Mouse (Mus musculus): ENCODE results near the gene Slc8b1.
"Not testable (repeated sequence)": the region's sequence is repeated elsewhere in the genome, so short reads cannot be mapped to it uniquely, and the experiment has no call there.

Slc8b1 gene

DNA sequence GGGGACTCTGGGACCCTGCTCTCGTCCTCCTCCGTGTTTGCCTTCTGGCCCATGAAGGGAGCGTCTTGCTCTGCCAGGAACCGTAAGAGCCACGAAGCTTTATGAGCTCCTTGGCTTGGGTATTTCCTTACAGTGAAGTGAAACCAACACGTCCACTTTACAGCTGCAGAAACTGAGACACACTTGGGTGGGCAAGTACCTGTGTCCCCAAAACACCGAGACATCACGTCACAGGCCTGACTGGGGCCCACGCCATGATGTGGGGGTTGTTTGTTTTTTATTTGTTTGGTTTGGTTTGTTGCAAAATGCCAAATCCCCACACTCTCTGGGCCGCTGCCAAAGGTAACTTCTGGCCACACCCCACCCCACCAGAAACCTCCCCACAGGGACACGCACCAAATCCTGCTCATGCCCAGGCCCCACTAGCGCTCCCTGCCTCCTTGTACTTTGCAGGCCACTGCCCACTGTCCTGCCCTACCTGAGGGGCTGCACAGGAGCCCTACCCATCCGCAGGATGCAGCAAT lies 15.2 kb upstream of the Slc8b1 start:
- DNase-seq (ENCODE audit: low spot score), result no peak

- no peak for DNase-seq (ENCODE audit: low spot score)
Measured at GRCm38 (mm10) chr5:120497071-120497470, 13.9 kb upstream of the Slc8b1 start.

- DNase-seq (ENCODE audit: low spot score), result no peak
Measured at GRCm38 (mm10) chr5:120499202-120499601, 11.8 kb upstream of the Slc8b1 start.

GRCm38 (mm10) chr5:120500609-120501008 lies 10.4 kb upstream of the Slc8b1 start:
- not testable (repeated sequence) for DNase-seq (ENCODE audit: low spot score)

- no peak for DNase-seq (ENCODE audit: low spot score)
Measured at GRCm38 (mm10) chr5:120502147-120502621, 8.8 kb upstream of the Slc8b1 start.

GRCm38 (mm10) chr5:120502675-120503143 lies 8.3 kb upstream of the Slc8b1 start:
- DNase-seq (ENCODE audit: low spot score), result no peak

DNA sequence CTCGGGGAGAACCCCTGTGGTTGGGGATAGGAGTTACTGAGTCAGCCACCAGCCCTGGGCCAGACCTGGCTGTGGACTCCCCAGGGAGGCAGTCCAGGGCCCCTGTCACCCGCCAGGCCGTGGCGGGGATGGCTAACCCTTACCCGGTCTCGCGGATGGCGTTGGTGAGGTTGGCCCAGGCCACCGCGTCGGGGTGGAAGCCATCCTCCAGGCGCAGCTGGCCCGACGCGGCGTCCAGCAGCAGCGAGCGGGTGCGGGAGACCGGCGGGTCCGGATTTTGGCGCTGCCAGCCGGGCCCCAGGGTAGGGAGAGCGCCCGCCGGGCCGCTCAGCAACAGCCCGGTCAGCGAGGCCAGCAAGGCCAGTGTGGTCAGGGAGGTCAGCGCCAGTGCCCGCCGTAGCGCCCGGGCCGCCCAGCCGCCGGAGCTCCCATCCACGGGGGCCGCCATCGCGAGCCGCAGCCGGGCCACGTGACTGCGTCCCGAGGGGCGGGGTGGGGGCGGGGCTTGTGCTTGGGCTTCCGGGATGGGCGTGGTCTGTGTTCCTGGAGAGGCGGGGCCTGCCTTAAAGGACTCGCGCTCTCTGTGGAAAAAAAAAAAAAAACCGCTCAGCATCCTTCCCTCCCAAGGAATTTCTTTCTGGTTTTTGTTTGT lies 7.7 kb upstream of the Slc8b1 start, which contains the start of gene Plbd2:
Plbd2 (minus strand) TSS at position 482 of the 652 bp plus-strand sequence.
- peak; percentile 86 for DNase-seq (ENCODE audit: low spot score)

- DNase-seq (ENCODE audit: low spot score), result peak; percentile 78
Measured at GRCm38 (mm10) chr5:120505368-120505767, 5.6 kb upstream of the Slc8b1 start.

DNA sequence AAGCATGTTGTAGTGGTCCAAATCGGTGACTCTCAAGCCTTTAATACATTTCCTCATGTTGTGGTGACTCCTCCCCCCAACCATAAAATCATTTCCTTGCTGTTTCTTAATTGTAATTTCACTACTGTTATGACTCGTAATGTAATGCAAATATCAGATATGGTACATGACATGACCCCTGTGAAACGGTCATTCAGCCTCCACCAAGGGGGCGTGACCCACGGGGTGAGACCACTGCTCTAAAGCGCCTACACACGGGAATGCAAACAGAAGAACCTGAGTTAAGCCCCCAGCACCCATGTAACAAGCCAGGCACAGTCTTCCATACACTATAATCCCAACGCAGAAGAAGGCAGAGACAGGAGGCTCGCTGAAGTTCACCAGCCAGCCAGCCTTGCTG lies 5.2 kb upstream of the Slc8b1 start:
- DNase-seq (ENCODE audit: low spot score), result no peak

GRCm38 (mm10) chr5:120506490-120506889 lies 4.5 kb upstream of the Slc8b1 start:
- DNase-seq (ENCODE audit: low spot score), result no peak

DNA sequence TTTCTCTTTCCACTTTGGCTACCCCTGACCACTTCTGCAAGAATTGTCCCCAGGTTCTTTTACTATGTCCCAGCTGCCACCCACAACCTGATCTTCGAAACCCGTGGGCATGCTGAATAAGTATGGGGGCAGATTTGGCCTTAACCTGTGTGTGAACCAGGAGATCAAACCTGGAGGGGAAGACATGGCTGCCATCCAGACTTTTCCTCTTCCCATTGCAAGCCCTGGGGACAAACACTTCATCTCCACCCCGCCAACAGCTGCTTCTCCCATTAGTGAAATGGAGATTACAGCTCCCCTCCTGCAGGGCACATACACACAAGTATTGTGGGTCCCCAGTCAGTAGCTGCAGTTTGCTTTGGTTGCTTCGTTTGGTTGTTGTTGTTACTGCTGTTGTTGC lies 3.7 kb upstream of the Slc8b1 start:
- DNase-seq (ENCODE audit: low spot score), result no peak

DNA sequence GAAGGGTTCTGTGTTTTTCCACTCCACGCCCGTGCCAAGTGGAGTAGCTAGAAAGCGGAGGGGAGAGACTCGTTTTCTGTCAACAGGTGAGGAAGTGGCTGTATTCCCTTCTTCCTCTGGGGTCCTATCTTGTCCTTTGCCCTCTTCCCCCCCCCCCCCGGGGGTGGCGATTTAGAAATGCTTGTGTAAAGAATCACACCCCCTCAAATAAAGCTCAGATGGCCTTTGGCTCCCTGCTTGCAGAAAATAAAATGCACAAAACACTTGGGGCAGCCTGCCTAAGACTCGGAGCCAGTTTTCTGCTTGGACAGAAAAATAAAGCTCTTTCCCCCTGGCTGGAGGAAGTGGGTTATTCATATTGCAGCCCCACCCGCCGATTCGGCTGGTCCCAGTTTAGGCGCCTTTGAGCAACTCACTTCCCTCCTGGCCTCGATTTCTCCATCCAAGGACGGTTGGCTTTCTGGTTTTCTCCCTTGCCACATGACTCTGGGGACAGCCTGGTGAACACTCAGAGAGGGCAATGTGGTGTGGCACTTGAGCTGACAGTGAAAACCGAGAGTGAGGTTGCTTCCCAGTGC lies 764 bp downstream of the Slc8b1 start:
- no peak for DNase-seq (ENCODE audit: low spot score)

DNA sequence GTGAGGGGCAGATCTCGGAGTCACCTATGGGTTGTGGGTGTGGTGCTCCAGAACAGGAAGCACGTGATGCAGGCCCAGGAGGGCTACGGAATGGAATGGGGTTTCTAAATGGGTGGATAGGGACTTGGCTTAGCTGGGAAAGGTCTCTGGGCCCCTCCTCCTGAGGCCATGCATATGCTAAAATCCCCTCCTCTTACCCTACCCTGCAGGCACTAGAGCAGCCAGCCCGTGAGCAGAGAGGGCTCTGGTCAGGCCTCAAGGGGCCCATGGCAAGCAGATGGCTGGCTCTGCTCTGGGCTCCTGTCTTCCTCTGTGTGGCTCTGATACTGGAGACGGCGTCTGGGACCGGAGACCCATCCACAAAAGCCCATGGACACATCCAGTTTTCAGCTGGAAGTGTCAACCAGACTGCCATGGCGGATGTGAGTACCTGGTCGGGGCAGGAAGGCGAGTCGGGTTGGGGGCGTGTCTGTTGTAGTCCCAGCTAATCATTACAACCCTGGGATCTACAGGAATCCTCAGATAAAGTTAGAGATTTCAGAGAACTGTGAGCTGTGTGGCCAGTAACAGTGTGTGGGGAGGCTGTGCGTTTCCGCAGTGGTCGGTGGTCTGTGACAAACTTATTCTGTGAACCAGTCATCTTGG lies 2.1 kb downstream of the Slc8b1 start:
- DNase-seq (ENCODE audit: low spot score), result no peak

DNA sequence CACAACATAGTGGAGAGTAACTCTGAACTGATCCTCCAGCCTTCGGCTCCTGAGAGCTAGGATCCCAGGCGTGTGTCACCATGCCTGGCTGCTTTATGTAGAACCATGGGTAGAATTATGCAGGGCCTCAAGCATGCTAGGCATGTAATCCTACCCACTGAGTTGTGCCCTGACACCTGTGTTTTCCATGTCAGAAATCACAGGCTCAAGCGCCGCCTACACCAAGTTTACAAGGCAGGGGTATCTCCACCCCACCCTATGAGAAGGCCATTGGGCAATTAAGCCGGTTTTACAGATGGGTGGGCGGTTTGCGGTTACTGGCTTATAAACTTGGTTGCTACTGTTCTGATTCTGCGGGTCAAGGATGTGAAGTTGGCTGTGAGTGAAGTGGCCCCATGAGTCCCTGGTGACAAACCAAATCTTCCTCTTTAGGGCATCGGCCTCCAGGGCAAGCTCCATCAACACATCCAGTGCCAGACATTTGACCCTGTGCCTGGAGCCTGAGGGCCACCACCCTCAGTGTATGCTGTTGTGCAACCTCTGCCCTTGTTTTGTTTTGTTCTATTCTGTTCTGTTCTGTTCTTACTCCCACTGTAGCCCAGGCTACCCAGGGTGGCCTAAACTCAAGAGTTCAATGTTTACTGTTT lies 3.2 kb downstream of the Slc8b1 start:
- DNase-seq (ENCODE audit: low spot score), result no peak

DNA sequence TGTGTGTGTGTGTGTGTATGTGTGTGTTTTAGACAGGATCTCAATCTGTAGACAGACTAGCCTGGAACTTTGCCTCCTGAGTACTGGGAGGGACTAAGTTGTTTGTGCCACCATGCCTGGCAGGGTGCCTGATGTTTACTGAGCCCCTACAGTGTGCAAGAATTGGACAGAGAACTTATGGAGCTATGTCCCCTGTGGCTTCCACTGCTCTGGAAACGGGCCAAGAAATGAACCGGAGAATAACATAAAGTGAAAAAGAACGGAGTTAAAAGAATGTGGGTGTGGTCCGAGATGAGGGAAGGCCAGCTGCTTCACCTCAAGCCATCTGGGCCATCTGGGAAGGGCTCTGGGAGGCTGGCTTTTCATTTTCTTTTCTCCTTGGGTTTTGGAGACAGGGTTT lies 3.8 kb downstream of the Slc8b1 start:
- DNase-seq (ENCODE audit: low spot score), result no peak

DNA sequence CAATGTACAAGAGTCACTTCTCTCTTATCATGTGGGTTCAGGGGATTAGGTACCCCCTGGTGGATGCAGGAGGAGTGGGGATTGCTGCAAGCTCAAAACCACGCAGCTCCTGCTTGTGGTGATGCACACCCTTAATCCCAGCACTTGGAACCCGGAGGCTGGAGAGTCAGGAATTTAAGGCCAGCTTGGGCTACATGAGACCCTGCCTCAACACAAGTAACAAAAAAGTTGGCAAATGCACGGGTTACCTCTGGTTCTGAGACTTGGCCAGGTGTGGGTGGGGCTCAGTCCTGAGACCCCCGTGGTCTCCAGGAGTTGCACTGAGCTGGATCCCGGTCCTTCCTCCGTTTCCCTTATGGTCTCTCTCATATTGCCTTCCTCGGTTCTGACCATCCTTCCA lies 4.5 kb downstream of the Slc8b1 start:
- DNase-seq (ENCODE audit: low spot score), result no peak

DNA sequence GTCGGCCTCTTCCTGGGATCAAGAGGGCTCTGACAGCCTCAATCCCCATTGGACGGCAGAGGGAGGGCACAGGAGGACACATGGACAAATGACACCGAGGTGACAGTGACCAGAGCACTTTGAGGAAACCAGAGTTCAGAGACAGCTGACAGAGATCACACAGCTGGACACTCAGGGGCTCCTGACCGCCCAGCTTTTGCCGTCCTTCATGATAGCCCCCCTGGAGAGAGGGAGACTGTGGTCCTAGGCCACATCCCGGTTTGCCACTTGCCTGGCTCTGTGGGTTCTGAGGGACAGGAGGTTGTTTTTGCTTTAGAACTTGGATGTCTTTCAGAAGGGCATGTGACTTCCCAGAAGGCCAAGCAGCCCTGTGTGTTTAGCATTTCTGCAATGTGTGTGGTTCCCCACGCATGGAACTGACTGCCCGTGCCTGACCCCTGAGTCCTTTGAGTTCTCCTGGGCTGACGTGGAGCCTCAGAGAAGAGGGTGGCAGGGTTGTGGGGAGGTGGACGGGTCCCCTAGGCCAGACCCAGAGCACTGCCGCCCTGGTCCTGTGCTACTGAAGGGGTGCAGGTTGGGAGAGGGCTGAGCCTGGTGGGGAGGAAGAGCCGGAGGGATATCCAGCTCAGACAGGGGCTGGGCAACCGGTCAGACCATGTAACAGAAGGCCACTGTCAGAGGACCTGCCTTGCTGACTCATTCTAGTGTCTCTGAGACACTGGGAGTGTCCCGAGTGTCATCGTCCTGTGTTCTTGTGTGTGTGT lies 5.4 kb downstream of the Slc8b1 start:
- DNase-seq (ENCODE audit: low spot score), result no peak

DNA sequence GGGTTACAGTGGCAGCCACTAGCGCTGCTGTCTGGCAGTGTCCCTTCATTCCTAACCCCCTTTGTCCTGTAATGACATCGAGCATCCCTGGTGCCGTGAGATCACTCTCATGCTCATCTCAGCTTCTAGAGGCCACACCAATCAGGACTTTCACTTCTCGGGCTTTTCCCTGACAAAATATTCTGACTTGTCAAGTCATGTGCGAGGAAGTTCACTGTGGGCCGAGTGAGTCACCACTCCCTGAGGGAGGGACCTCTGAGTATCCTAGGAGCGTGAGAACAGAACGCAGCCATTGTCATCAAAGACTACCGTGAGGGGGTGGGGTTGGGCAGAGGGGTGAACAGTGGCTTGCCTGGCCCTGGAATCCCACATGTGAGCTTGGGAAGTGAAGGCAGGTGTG lies 6.6 kb downstream of the Slc8b1 start:
- DNase-seq (ENCODE audit: low spot score), result no peak

GRCm38 (mm10) chr5:120522649-120523048 lies 11.7 kb downstream of the Slc8b1 start:
- no peak for DNase-seq (ENCODE audit: low spot score)

GRCm38 (mm10) chr5:120524736-120525135 lies 13.8 kb downstream of the Slc8b1 start:
- DNase-seq (ENCODE audit: low spot score), result no peak

DNA sequence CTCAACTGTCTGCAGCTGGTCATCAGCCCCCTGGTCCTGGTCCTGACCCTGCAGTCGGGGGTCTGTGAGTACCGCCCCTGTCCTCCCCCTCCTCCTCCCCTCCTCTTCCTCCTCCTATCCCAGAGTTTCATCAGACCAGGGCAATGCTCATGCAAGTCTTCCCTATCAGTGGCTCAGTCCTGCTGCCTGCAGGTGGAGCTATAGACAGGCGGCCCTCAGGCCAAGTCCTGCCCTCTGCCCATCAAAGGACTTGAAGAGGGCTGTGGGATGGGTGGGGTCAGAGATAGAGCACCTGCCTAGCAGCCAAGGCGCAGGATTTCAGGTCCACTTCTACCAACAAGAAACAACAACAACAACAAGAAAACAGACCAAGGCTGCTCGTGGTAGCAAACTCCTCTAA lies 14.8 kb downstream of the Slc8b1 start:
- DNase-seq (ENCODE audit: low spot score), result no peak

DNA sequence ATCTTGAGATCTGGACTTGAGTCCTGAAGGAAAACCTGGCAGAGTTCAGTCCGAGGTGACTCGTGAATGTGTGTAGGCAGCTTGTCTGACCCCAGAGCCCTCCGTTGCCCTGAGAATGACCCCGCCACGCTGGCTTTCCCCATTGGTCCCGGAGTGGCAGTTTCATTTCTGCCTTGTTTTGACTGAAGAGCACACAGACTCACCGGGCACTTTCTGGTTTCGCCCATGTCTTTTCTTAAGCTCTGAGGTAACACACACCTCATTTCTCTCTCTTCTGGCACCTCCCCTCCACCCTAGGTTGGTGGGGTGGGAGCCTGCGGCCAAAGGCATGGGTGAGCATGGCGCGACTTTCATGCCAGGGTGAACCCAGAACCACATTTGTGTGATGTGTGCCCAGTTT lies 15.3 kb downstream of the Slc8b1 start:
- DNase-seq (ENCODE audit: low spot score), result no peak

Measured in testis, postnatal 14 days (tissue).